Mouse (Mus musculus): ENCODE data around the gene Lingo1. TPM values are rescaled to one million over a fixed set of nuclear protein-coding genes. Genes with fewer than 3 reads are reported as not detected.

Gene Lingo1
- polyA plus RNA-seq, 1 experiment from 2014 or later = 0.75 TPM

GRCm38 (mm10) chr9:56774231-56774630, 22.0 kb downstream of the Lingo1 start:
- peaks cover 16% of the 10 kb centered on the region; the same call in 1 of the 2 replicates for H3K27me3 ChIP-seq (replicated peaks)
- H3K4me2 ChIP-seq = no peak overlapping the region
- no peak overlapping the region for H3K27ac ChIP-seq
- H3K36me3 ChIP-seq = no peaks in the 10 kb centered on the region
- no peaks in the 10 kb centered on the region for H3K9me3 ChIP-seq (replicated peaks)
- ATAC-seq = no peak
- 33% methylated on average over 6 of the region's 6 CpGs for WGBS (ENCODE audit: insufficient replicate concordance)
- no peak overlapping the region for H3K4me3 ChIP-seq
- no peak overlapping the region for H3K9ac ChIP-seq
- H3K4me1 ChIP-seq = no peaks in the 10 kb centered on the region

- ATAC-seq = no peak
- no peak overlapping the region for H3K4me2 ChIP-seq
- no peaks in the 10 kb centered on the region for H3K36me3 ChIP-seq
- H3K9ac ChIP-seq = no peak overlapping the region
- no peak overlapping the region for H3K4me3 ChIP-seq
- H3K9me3 ChIP-seq (replicated peaks) = no peaks in the 10 kb centered on the region
- peaks cover 16% of the 10 kb centered on the region; the same call in 1 of the 2 replicates for H3K27me3 ChIP-seq (replicated peaks)
- WGBS (ENCODE audit: insufficient replicate concordance) = 73% methylated on average over 7 of the region's 7 CpGs
- no peak overlapping the region for H3K27ac ChIP-seq
- no peaks in the 10 kb centered on the region for H3K4me1 ChIP-seq
Measured at GRCm38 (mm10) chr9:56773666-56774065, 22.6 kb downstream of the Lingo1 start.

GRCm38 (mm10) chr9:56767653-56768136, 28.6 kb downstream of the Lingo1 start:
- WGBS (ENCODE audit: insufficient replicate concordance) = 82% methylated on average over 9 of the region's 9 CpGs
- Histone ChIP-seq H3K27me3 (replicated peaks) (peaks cover 7% of the 10 kb centered on the region; the same call in 1 of the 2 replicates), H3K4me2 (no peak overlapping the region), H3K36me3 (no peaks in the 10 kb centered on the region), H3K9me3 (replicated peaks) (no peaks in the 10 kb centered on the region), H3K9ac (no peak overlapping the region), H3K4me1 (no peaks in the 10 kb centered on the region), H3K4me3 (no peak overlapping the region), H3K27ac (no peak overlapping the region)
- no peak for ATAC-seq

- Histone ChIP-seq H3K9me3 (replicated peaks) (no peaks in the 10 kb centered on the region), H3K4me1 (no peaks in the 10 kb centered on the region), H3K4me2 (no peak overlapping the region), H3K27ac (no peak overlapping the region), H3K4me3 (no peak overlapping the region), H3K27me3 (replicated peaks) (0 out of 2 replicates have a peak, but pooled peaks cover 3% of the 10 kb centered on the region), H3K9ac (no peak overlapping the region), H3K36me3 (no peaks in the 10 kb centered on the region)
- no peak for ATAC-seq
- WGBS (ENCODE audit: insufficient replicate concordance) = 50% methylated on average over 11 of the region's 11 CpGs
Measured at GRCm38 (mm10) chr9:56766629-56767357, 29.5 kb downstream of the Lingo1 start.

GRCm38 (mm10) chr9:56762106-56762562, 34.1 kb downstream of the Lingo1 start:
- WGBS (ENCODE audit: insufficient replicate concordance) = 67% methylated on average over 9 of the region's 9 CpGs
- no peaks in the 10 kb centered on the region for H3K4me1 ChIP-seq
- H3K4me2 ChIP-seq = no peak overlapping the region
- H3K9ac ChIP-seq = no peak overlapping the region
- ATAC-seq = no peak
- no peaks in the 10 kb centered on the region for H3K36me3 ChIP-seq
- no peaks in the 10 kb centered on the region for H3K27me3 ChIP-seq (replicated peaks)
- no peaks in the 10 kb centered on the region for H3K9me3 ChIP-seq (replicated peaks)
- H3K4me3 ChIP-seq = no peak overlapping the region
- H3K27ac ChIP-seq = no peak overlapping the region

- H3K4me2 ChIP-seq = no peak overlapping the region
- H3K27me3 ChIP-seq (replicated peaks) = no peaks in the 10 kb centered on the region
- no peak for ATAC-seq
- no peak overlapping the region for H3K27ac ChIP-seq
- H3K4me1 ChIP-seq = no peaks in the 10 kb centered on the region
- H3K9me3 ChIP-seq (replicated peaks) = no peaks in the 10 kb centered on the region
- H3K4me3 ChIP-seq = no peak overlapping the region
- H3K36me3 ChIP-seq = no peaks in the 10 kb centered on the region
- 42% methylated on average over 11 of the region's 11 CpGs for WGBS (ENCODE audit: insufficient replicate concordance)
- no peak overlapping the region for H3K9ac ChIP-seq
Measured at GRCm38 (mm10) chr9:56757791-56758190, 38.5 kb downstream of the Lingo1 start.

GRCm38 (mm10) chr9:56755119-56755518, 41.1 kb downstream of the Lingo1 start:
- Histone ChIP-seq H3K9ac (no peak overlapping the region), H3K36me3 (no peaks in the 10 kb centered on the region), H3K9me3 (replicated peaks) (no peaks in the 10 kb centered on the region), H3K4me1 (no peaks in the 10 kb centered on the region), H3K4me3 (no peak overlapping the region), H3K27ac (no peak overlapping the region), H3K27me3 (replicated peaks) (no peaks in the 10 kb centered on the region), H3K4me2 (no peak overlapping the region)
- ATAC-seq = no peak
- 68% methylated on average over 5 of the region's 5 CpGs for WGBS (ENCODE audit: insufficient replicate concordance)

- Histone ChIP-seq H3K27ac (no peak overlapping the region), H3K36me3 (no peaks in the 10 kb centered on the region), H3K4me2 (no peak overlapping the region), H3K4me1 (no peaks in the 10 kb centered on the region), H3K9ac (no peak overlapping the region), H3K4me3 (no peak overlapping the region), H3K27me3 (replicated peaks) (no peaks in the 10 kb centered on the region), H3K9me3 (replicated peaks) (no peaks in the 10 kb centered on the region)
- 59% methylated on average over 6 of the region's 6 CpGs for WGBS (ENCODE audit: insufficient replicate concordance)
- ATAC-seq = no peak
Measured at GRCm38 (mm10) chr9:56753386-56753785, 42.9 kb downstream of the Lingo1 start.

GRCm38 (mm10) chr9:56748056-56748455, 48.2 kb downstream of the Lingo1 start:
- no peak overlapping the region for H3K4me3 ChIP-seq
- H3K9ac ChIP-seq = no peak overlapping the region
- H3K27ac ChIP-seq = no peak overlapping the region
- H3K9me3 ChIP-seq (replicated peaks) = no peaks in the 10 kb centered on the region
- H3K36me3 ChIP-seq = no peaks in the 10 kb centered on the region
- no peak overlapping the region for H3K4me2 ChIP-seq
- no peak for ATAC-seq
- 57% methylated on average over 5 of the region's 5 CpGs for WGBS (ENCODE audit: insufficient replicate concordance)
- no peaks in the 10 kb centered on the region for H3K27me3 ChIP-seq (replicated peaks)
- H3K4me1 ChIP-seq = no peaks in the 10 kb centered on the region

GRCm38 (mm10) chr9:56746926-56747294, 49.4 kb downstream of the Lingo1 start:
- no peaks in the 10 kb centered on the region for H3K9me3 ChIP-seq (replicated peaks)
- H3K36me3 ChIP-seq = no peaks in the 10 kb centered on the region
- H3K4me2 ChIP-seq = no peak overlapping the region
- no peak overlapping the region for H3K4me3 ChIP-seq
- no peak overlapping the region for H3K9ac ChIP-seq
- H3K27ac ChIP-seq = no peak overlapping the region
- ATAC-seq = no peak
- H3K4me1 ChIP-seq = no peaks in the 10 kb centered on the region
- WGBS (ENCODE audit: insufficient replicate concordance) = 56% methylated on average over 4 of the region's 4 CpGs
- H3K27me3 ChIP-seq (replicated peaks) = no peaks in the 10 kb centered on the region

GRCm38 (mm10) chr9:56746195-56746925, 49.9 kb downstream of the Lingo1 start:
- Histone ChIP-seq H3K27me3 (replicated peaks) (no peaks in the 10 kb centered on the region), H3K27ac (no peak overlapping the region), H3K4me2 (no peak overlapping the region), H3K9me3 (replicated peaks) (no peaks in the 10 kb centered on the region), H3K36me3 (no peaks in the 10 kb centered on the region), H3K4me3 (no peak overlapping the region), H3K4me1 (no peaks in the 10 kb centered on the region), H3K9ac (no peak overlapping the region)
- no peak for ATAC-seq
- 57% methylated on average over 14 of the region's 14 CpGs for WGBS (ENCODE audit: insufficient replicate concordance)

- no peaks in the 10 kb centered on the region for H3K36me3 ChIP-seq
- WGBS (ENCODE audit: insufficient replicate concordance) = 14% methylated on average over 5 of the region's 5 CpGs
- no peak overlapping the region for H3K4me2 ChIP-seq
- no peak overlapping the region for H3K9ac ChIP-seq
- H3K9me3 ChIP-seq (replicated peaks) = no peaks in the 10 kb centered on the region
- no peaks in the 10 kb centered on the region for H3K27me3 ChIP-seq (replicated peaks)
- no peak for ATAC-seq
- no peak overlapping the region for H3K27ac ChIP-seq
- H3K4me1 ChIP-seq = no peaks in the 10 kb centered on the region
- no peak overlapping the region for H3K4me3 ChIP-seq
Measured at GRCm38 (mm10) chr9:56744369-56744768, 51.9 kb downstream of the Lingo1 start.
